Mouse (Mus musculus) forebrain, postnatal 0 days (tissue): ENCODE measurements at regions not wholly inside any gene's neighbourhood (a gene's known extent, or its start where the extent isn't known, plus 50 kb on each side); places are given as distances from the start of the nearest gene placed in this dataset.

ENCODE experiments used
- ATAC-seq: fragments of 200-750 bp; cut with Nextera tagmentation; 2 replicates; pipeline ENCODE4 v1.8.0; 2017; ENCODE audit warnings: mild to moderate bottlenecking, moderate library complexity
- DNase-seq: peaks from one replicate; pipeline ENCODE4 v3.0.0-alpha.2; 2015
- H3K27ac ChIP-seq: fragments of 300-500 bp; sonication (generic); 2 replicates; pipeline ENCODE4 v1.5.1; 2014; ENCODE audit warnings: low read depth, mild to moderate bottlenecking, antibody characterized with exemption, low read length, moderate library complexity, mixed read lengths
- H3K27me3 ChIP-seq: fragments of 300-500 bp; sonication (generic); 2 replicates; pipeline ENCODE4 v1.6.1; 2014; ENCODE audit warnings: mild to moderate bottlenecking, low read length, mixed read lengths; ENCODE audit not compliant: insufficient read depth
- H3K36me3 ChIP-seq: fragments of 300-500 bp; sonication (generic); 2 replicates; pipeline ENCODE4 v1.6.1; 2014; ENCODE audit warnings: mild to moderate bottlenecking, moderate library complexity; ENCODE audit not compliant: insufficient read depth
- H3K4me1 ChIP-seq: fragments of 300-500 bp; sonication (generic); 2 replicates; pipeline ENCODE4 v1.6.1; 2014; ENCODE audit warnings: antibody characterized with exemption; ENCODE audit not compliant: insufficient read depth
- H3K4me2 ChIP-seq: fragments of 300-500 bp; sonication (generic); 2 replicates; pipeline ENCODE4 v1.6.1; 2014; ENCODE audit warnings: low read depth, mild to moderate bottlenecking, moderate library complexity
- H3K4me3 ChIP-seq: fragments of 300-500 bp; sonication (generic); 2 replicates; pipeline ENCODE4 v1.5.1; 2014; ENCODE audit warnings: low read depth, low read length, mixed read lengths
- H3K9ac ChIP-seq: fragments of 300-500 bp; sonication (generic); 2 replicates; pipeline ENCODE4 v1.6.1; 2014; ENCODE audit warnings: mild to moderate bottlenecking
- H3K9me3 ChIP-seq: fragments of 300-500 bp; sonication (generic); 2 replicates; pipeline ENCODE4 v1.6.1; 2016; ENCODE audit warnings: low read length
- CTCF ChIP-seq: sonication (generic); IDR thresholded peaks from 2 replicates; pipeline ENCODE4 v1.5.1; 2016; ENCODE audit warnings: antibody characterized with exemption, control low read depth, low read depth
- WGBS: fragments of 180-500 bp; shearing (Covaris S2); extraction: QIAGEN DNeasy Blood & Tissue Kit; methylation state at CpG from one replicate; pipeline ENCODE4 v1.1.7; 2014; 5-methylcytosine and 5-hydroxymethylcytosine counted together

DNA sequence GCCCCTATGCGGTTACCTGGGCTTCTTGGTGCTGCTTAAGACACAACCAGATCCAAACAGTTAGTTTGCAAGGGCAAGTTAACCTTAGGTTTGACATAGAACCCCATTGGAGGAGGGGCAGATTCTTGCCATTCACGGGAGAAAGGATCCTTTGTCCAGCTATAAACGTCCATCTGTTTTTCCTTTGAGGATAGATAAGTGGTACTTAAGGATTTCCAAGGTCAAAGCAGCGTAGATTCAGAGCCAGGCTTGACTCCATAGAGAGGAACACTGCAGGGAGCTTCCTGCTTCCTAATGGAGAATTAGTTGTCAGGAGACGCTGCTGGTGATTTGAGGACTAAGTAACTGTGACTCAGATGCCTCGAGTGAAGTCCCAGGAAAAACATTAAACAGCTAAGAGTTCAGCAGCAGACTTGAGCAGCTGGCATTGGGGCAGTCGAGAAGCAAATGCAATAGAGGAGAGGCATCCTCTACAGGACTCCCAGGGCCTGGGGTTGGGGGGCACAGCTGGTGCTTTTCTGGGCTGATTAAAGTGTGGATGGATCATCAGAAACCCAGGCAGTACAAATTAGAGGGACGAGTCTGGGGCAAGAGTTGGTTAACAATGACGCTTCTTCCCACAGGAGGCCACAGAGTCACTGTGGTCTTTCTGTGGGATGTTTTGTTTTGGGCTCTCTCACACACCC is 322.8 kb downstream of the Med10 start:
- Histone ChIP-seq H3K4me1 (peaks cover 3% of the 10 kb centered on the region; the same call in 1 of the 2 replicates), H3K9me3 (no peaks in the 10 kb centered on the region), H3K9ac (no peak overlapping the region), H3K27ac (no peak overlapping the region), H3K4me3 (no peak overlapping the region), H3K36me3 (no peaks in the 10 kb centered on the region), H3K4me2 (no peak overlapping the region), H3K27me3 (no peaks in the 10 kb centered on the region)
- no peak for DNase-seq
- ATAC-seq: no peak
- no peak for TF ChIP-seq CTCF
- WGBS: 42% methylated on average over 9 of the region's 9 CpGs

DNA sequence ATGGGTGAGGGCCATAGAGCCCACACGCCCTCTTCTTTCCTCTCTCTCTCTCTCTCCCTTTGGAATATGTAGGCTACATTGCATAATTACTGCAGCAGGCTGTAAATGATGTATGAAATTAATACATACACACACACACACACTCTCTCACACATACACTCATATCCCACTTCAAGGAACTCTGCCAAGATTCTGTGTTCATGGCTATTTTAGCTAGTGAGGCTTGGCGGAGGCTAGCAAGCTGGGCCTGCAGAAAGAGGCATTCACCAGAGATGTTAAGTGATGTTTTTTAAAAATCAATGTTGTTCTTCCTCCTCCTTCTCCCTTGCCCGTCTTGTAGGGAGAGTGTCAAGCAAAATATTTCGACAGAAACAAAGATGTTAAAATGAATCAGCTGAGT is 325.1 kb downstream of the Med10 start:
- no peak overlapping the region for H3K27ac ChIP-seq
- ATAC-seq: peak; percentile 58

DNA sequence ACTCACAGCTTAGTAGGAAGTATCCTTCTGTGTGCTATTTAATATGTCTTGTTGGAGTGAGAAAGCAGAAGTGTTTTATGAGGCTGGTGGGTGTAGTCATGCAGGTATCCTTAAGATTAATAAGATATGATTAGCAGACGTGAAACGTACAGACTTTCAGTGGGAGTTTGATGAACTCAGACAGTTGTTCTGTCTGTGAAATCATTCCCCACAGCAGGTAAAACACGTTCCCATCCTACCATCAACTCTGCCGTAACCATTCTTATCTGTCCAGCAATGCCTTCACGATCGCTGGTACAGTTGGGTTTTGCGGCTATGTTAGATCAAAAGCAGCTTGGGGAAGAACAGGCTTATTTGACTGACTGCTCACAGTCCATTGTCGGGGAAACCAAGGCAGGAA is 332.3 kb downstream of the Med10 start:
- no peak for ATAC-seq
- H3K4me1 ChIP-seq: no peaks in the 10 kb centered on the region
- WGBS: 91% methylated on average over 8 of the region's 8 CpGs

More for the DNA sequence above, 325.1 kb downstream of the Med10 start:
- 59% methylated on average over 4 of the region's 4 CpGs for WGBS
- H3K4me1 ChIP-seq: no peaks in the 10 kb centered on the region; the same call in 1 of the 2 replicates
- TF ChIP-seq CTCF: no peak
- no peak overlapping the region for H3K9ac ChIP-seq
- no peak overlapping the region for H3K4me3 ChIP-seq
- no peaks in the 10 kb centered on the region for H3K27me3 ChIP-seq
- no peaks in the 10 kb centered on the region for H3K9me3 ChIP-seq
- H3K36me3 ChIP-seq: no peaks in the 10 kb centered on the region
- peak; percentile 54 for DNase-seq
- H3K4me2 ChIP-seq: no peak overlapping the region

GRCm38 (mm10) chr13:70136209-70136608 is 334.0 kb downstream of the Med10 start:
- no peak overlapping the region for H3K4me2 ChIP-seq
- no peak overlapping the region for H3K27ac ChIP-seq
- no peak overlapping the region for H3K9ac ChIP-seq
- no peaks in the 10 kb centered on the region for H3K27me3 ChIP-seq
- H3K4me1 ChIP-seq: no peaks in the 10 kb centered on the region
- H3K36me3 ChIP-seq: no peaks in the 10 kb centered on the region
- H3K4me3 ChIP-seq: no peak overlapping the region
- no peak for TF ChIP-seq CTCF
- ATAC-seq (no peak), DNase-seq (no peak)
- H3K9me3 ChIP-seq: no peaks in the 10 kb centered on the region
- WGBS: 80% methylated on average over 1 of the region's 1 CpGs

More for the DNA sequence above, 332.3 kb downstream of the Med10 start:
- no peak overlapping the region for H3K4me3 ChIP-seq
- no peaks in the 10 kb centered on the region for H3K9me3 ChIP-seq
- H3K36me3 ChIP-seq: no peaks in the 10 kb centered on the region
- no peak for TF ChIP-seq CTCF
- no peak overlapping the region for H3K9ac ChIP-seq
- no peaks in the 10 kb centered on the region for H3K27me3 ChIP-seq
- DNase-seq: no peak
- H3K4me2 ChIP-seq: no peak overlapping the region
- H3K27ac ChIP-seq: no peak overlapping the region

DNA sequence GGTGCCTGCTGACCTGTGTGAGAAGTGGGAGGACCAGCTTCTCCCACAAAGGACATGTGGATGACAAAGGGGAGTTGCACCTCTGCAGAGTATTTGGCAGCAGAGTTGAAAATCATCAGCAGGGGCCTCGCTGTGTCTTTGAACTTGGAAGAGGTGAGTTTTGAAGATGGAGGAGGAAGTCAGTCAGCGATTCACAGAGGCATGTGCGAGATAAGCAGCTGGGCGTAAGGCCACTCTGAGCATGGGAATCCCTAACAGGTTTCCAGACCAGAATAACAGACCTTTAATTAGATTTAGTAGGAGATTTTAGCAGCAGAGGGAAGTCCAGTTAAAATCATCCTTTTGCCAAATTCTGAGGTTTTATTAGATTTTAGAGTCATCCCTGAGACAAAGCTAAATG is 342.3 kb downstream of the Med10 start:
- H3K27me3 ChIP-seq: no peaks in the 10 kb centered on the region
- no peak overlapping the region for H3K4me2 ChIP-seq
- H3K9me3 ChIP-seq: no peaks in the 10 kb centered on the region
- no peaks in the 10 kb centered on the region for H3K36me3 ChIP-seq
- no peak overlapping the region for H3K4me3 ChIP-seq
- H3K9ac ChIP-seq: no peak overlapping the region
- no peak overlapping the region for H3K27ac ChIP-seq
- ATAC-seq (no peak), DNase-seq (no peak)
- TF ChIP-seq CTCF: no peak
- 82% methylated on average over 4 of the region's 4 CpGs for WGBS
- no peaks in the 10 kb centered on the region; the same call in 1 of the 2 replicates for H3K4me1 ChIP-seq

- no peaks in the 10 kb centered on the region for H3K27me3 ChIP-seq
- no peaks in the 10 kb centered on the region; the same call in 1 of the 2 replicates for H3K4me1 ChIP-seq
- H3K9ac ChIP-seq: no peak overlapping the region
- ATAC-seq: no peak
- no peak overlapping the region for H3K4me2 ChIP-seq
- no peak overlapping the region for H3K4me3 ChIP-seq
- H3K9me3 ChIP-seq: no peaks in the 10 kb centered on the region
- H3K27ac ChIP-seq: no peak overlapping the region
- 75% methylated on average over 6 of the region's 6 CpGs for WGBS
- no peak for DNase-seq
- TF ChIP-seq CTCF: no peak
- H3K36me3 ChIP-seq: no peaks in the 10 kb centered on the region
These were observed 343.3 kb downstream of the Med10 start for GRCm38 (mm10) chr13:70145466-70145865.

DNA sequence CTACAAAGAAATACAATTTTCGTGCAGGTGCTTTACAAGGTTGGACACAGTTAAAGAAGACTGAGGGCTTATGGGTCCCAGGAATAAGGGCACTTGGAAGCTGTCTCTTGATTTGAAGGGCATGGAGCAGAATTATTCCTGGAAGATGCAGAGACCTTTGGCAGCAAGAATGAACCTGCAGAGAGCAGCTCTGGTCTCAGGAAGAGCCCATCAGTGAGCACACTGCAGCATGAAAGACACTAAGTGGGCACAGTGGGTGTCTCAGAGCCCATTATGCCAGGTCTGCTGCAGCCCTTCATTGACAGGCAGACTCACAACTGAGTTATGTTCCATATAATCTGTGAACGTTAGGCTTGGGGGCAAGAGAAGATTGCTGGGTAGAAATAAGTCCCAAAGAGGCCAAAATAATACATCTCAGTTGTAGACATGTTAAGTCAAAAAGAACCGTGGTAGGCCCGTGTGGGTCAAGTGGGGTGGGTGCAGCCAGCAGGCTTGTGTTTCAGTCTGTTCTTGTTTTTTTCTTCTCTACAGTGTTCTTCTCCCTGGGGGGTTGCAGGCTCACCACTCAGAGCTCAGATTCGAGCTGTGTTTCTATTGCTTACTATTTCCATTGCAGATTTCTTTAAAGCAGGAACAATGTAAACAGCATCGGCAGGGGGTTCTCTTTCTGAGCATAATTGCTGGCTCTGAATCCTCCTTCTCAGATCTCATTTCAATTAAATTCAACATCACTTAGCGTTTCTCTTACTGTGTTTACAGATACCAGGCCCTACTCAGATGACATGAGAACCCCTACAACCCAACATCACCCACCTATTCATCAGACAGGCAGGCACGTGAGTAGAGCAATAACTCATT is 347.1 kb downstream of the Med10 start:
- Histone ChIP-seq H3K4me3 (no peak overlapping the region), H3K27ac (0 out of 2 replicates have a peak overlapping the region, but pooled peaks have one; percentile 40), H3K4me1 (peaks cover 3% of the 10 kb centered on the region; the same call in 1 of the 2 replicates), H3K36me3 (no peaks in the 10 kb centered on the region), H3K9me3 (no peaks in the 10 kb centered on the region), H3K27me3 (no peaks in the 10 kb centered on the region), H3K9ac (no peak overlapping the region), H3K4me2 (no peak overlapping the region)
- DNase-seq: peak; percentile 30
- no peak for TF ChIP-seq CTCF
- 16% methylated on average over 8 of the region's 8 CpGs for WGBS
- ATAC-seq: peak; percentile 63
